Mouse (Mus musculus): ENCODE data around the gene Actl11. TPM values are rescaled to one million over a fixed set of nuclear protein-coding genes. Genes with fewer than 3 reads are reported as not detected.

Gene Actl11
- not detected in 2 replicates for polyA plus RNA-seq (2015; fragmentation: Nextera tagmentation; extraction: Ambion mirVana)

- no peaks in the 10 kb centered on the region for H3K9me3 ChIP-seq
- H3K4me2 ChIP-seq: no peak within 1 kb of the TSS
- no peaks in the 10 kb centered on the region for H3K27me3 ChIP-seq
- no peak within 1 kb of the TSS for H3K4me3 ChIP-seq
- no peaks in the 10 kb centered on the region for H3K36me3 ChIP-seq
- WGBS: 84% methylated on average over 3 of the region's 3 CpGs
- H3K9ac ChIP-seq: no peak within 1 kb of the TSS
- H3K27ac ChIP-seq: no peak within 1 kb of the TSS
- ATAC-seq (ENCODE audit: low FRiP score): no peak
- H3K4me1 ChIP-seq (replicated peaks): peaks cover 29% of the 10 kb centered on the region
Measured at GRCm38 (mm10) chr9:107928169-107928568, at the start of gene Actl11. TSS of gene Actl11 (plus strand) at chr9:107928469.

GRCm38 (mm10) chr9:107880411-107880810 lies 47.9 kb upstream of the Actl11 start:
- H3K27me3 ChIP-seq: peaks cover 16% of the 10 kb centered on the region; the same call in 1 of the 2 replicates
- no peak for ATAC-seq (ENCODE audit: low FRiP score)
- H3K4me3 ChIP-seq: no peak overlapping the region
- H3K9ac ChIP-seq: no peak overlapping the region
- H3K4me1 ChIP-seq (replicated peaks): no peaks in the 10 kb centered on the region
- H3K4me2 ChIP-seq: no peak overlapping the region
- H3K27ac ChIP-seq: no peak overlapping the region
- WGBS: 75% methylated on average over 4 of the region's 4 CpGs
- H3K9me3 ChIP-seq: no peaks in the 10 kb centered on the region
- no peaks in the 10 kb centered on the region for H3K36me3 ChIP-seq

DNA sequence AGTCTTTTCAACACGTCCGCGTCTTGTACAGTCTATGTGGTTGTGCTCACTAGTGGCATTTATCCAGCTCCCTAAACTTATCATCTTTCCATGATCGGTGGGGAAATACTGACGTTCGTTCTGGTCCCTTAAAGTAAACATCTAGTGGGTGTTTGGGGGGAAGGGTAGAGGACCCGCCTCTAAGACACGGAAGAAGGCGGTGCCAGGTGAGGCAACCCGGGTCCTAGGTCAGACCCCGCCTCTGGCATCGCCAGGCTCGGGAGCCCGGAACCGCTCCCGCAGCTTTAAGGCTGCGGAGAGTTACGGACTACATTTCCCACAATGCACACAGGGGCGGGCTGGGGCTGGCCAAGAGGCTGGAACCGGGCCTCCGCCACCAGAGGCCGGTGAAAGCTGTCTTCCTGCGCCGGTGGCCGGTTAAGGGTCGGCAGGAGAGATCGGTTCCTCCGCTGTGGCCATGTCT lies 40.4 kb upstream of the Actl11 start, which contains the start of gene Mon1a:
Gene Mon1a, plus strand, starts transcription at position 348 of the 463 bp plus-strand sequence.
- H3K4me2 ChIP-seq: peak within 1 kb of the TSS; percentile 70
- peak within 1 kb of the TSS; percentile 84 for H3K4me3 ChIP-seq
- WGBS: under 1% methylated on average over 28 of the region's 28 CpGs
- peaks cover 18% of the 10 kb centered on the region for H3K4me1 ChIP-seq (replicated peaks)
- peaks cover 25% of the 10 kb centered on the region for H3K27me3 ChIP-seq
- peaks cover 3% of the 10 kb centered on the region; the same call in 1 of the 2 replicates for H3K36me3 ChIP-seq
- peak within 1 kb of the TSS; percentile 84 for H3K27ac ChIP-seq
- peak within 1 kb of the TSS; percentile 88 for H3K9ac ChIP-seq
- H3K9me3 ChIP-seq: no peaks in the 10 kb centered on the region
- ATAC-seq (ENCODE audit: low FRiP score): peak; percentile 95

DNA sequence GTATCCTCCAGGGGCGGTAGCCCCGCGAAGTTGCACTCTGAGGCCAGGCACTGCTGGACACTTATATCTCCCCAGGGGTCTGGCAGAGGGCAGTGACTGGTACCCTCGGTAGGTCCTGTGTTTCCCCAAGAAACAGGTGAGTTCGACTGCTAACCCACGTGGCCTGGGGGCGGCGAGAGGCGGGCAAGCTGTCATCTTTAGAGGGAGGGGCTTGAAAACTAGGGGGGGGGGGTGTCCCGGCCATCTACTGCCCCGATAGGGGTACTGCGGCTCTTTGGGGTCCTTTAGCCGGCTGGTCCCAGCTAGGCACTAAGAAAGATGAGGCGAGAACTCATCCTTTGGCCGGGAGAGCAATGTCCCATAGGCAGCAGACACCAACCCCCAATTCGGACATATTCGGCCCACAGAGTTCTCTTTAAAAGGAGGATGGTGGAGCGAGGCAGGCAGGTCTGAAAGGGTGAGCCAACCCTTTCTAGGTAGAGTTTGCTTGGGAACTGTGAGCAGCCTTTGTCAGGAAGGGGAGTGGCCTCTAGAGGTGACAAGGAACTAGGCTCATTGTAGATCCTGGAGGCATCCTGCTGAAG lies 39.9 kb upstream of the Actl11 start:
- WGBS: under 1% methylated on average over 18 of the region's 18 CpGs
- ATAC-seq (ENCODE audit: low FRiP score): peak; percentile 86
- H3K4me2 ChIP-seq: peak overlapping the region; percentile 70

GRCm38 (mm10) chr9:107890260-107890659 lies 38.0 kb upstream of the Actl11 start:
- Histone ChIP-seq H3K4me2 (no peak overlapping the region), H3K27ac (no peak overlapping the region), H3K4me1 (replicated peaks) (peaks cover 18% of the 10 kb centered on the region), H3K27me3 (peaks cover 16% of the 10 kb centered on the region), H3K9me3 (no peaks in the 10 kb centered on the region), H3K36me3 (peaks cover 3% of the 10 kb centered on the region; the same call in 1 of the 2 replicates), H3K9ac (no peak overlapping the region), H3K4me3 (no peak overlapping the region)
- ATAC-seq (ENCODE audit: low FRiP score): no peak
- WGBS: 91% methylated on average over 6 of the region's 6 CpGs

More for the DNA sequence above, 39.9 kb upstream of the Actl11 start:
- Histone ChIP-seq H3K4me1 (replicated peaks) (peaks cover 18% of the 10 kb centered on the region), H3K9me3 (no peaks in the 10 kb centered on the region), H3K27ac (peak overlapping the region; percentile 84), H3K9ac (peak overlapping the region; percentile 88), H3K4me3 (peak overlapping the region; percentile 84), H3K27me3 (peaks cover 25% of the 10 kb centered on the region), H3K36me3 (peaks cover 3% of the 10 kb centered on the region; the same call in 1 of the 2 replicates)

- H3K4me3 ChIP-seq: no peak overlapping the region
- ATAC-seq (ENCODE audit: low FRiP score): no peak
- no peak overlapping the region for H3K27ac ChIP-seq
- no peak overlapping the region for H3K4me2 ChIP-seq
- WGBS: 97% methylated on average over 1 of the region's 1 CpGs
- peaks cover 18% of the 10 kb centered on the region for H3K4me1 ChIP-seq (replicated peaks)
- H3K27me3 ChIP-seq: peaks cover 11% of the 10 kb centered on the region
- no peaks in the 10 kb centered on the region for H3K9me3 ChIP-seq
- H3K9ac ChIP-seq: no peak overlapping the region
- peaks cover 7% of the 10 kb centered on the region for H3K36me3 ChIP-seq
Measured at GRCm38 (mm10) chr9:107891023-107891422, 37.2 kb upstream of the Actl11 start.

- Histone ChIP-seq H3K4me1 (replicated peaks) (peaks cover 19% of the 10 kb centered on the region), H3K9ac (no peak overlapping the region), H3K27me3 (peaks cover 35% of the 10 kb centered on the region), H3K9me3 (no peaks in the 10 kb centered on the region), H3K4me3 (no peak overlapping the region), H3K36me3 (peaks cover 60% of the 10 kb centered on the region), H3K4me2 (no peak overlapping the region), H3K27ac (no peak overlapping the region)
- no peak for ATAC-seq (ENCODE audit: low FRiP score)
- WGBS: 89% methylated on average over 10 of the region's 10 CpGs
Measured at GRCm38 (mm10) chr9:107898563-107898962, 29.7 kb upstream of the Actl11 start.

DNA sequence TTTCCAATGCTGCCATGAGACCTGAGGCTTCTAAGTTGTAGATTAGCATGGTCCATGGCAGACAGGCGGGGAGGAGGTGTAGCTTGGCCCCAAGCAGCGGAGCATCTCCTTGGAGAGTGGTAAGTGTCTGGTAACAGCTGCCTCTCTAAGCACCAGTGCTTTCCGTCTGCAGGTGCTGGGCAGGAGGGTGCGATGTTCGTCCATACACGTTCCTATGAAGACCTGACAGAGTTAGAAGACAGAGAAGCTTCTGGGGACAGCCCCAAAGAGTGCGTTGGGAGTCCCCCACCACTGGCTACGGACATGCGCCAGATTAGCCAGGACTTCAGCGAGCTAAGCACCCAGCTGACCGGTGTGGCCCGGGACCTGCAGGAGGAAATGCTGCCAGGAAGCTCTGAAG lies 28.4 kb upstream of the Actl11 start:
- no peak overlapping the region for H3K27ac ChIP-seq
- H3K9me3 ChIP-seq: no peaks in the 10 kb centered on the region
- peak overlapping the region; percentile 51 for H3K9ac ChIP-seq
- H3K27me3 ChIP-seq: peaks cover 35% of the 10 kb centered on the region
- peaks cover 19% of the 10 kb centered on the region for H3K4me1 ChIP-seq (replicated peaks)
- H3K36me3 ChIP-seq: peaks cover 60% of the 10 kb centered on the region
- 81% methylated on average over 12 of the region's 12 CpGs for WGBS
- H3K4me3 ChIP-seq: no peak overlapping the region
- no peak for ATAC-seq (ENCODE audit: low FRiP score)
- no peak overlapping the region for H3K4me2 ChIP-seq

DNA sequence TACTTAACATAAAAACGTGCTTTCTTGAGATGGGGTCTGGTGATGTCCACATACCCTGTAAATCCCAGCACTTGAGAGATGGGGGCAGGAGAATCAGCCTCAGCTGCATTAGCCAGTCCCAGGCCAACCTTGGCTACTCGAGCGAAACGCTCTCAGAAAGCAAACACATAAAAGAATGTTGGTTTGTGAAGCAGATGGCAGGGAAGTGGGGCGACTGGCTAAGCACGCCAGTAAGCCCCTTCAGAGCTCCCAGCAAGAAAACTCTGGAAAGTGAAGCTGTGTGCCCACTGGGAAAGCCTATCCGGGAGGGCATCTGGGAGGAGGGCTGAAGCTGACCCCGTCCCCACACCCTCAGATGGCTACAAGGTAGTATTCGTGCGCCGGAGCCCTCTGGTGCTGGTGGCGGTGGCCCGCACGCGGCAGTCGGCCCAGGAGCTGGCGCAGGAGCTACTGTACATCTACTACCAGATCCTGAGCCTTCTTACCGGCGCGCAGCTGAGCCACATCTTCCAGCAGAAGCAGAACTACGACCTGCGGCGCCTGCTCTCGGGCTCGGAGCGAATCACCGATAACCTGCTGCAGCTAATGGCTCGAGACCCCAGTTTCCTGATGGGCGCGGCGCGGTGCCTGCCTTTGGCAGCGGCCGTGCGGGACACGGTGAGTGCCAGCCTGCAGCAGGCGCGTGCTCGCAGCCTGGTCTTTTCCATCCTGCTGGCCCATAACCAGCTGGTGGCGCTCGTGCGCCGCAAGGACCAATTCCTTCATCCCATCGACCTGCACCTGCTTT lies 27.2 kb upstream of the Actl11 start:
- WGBS: 4% methylated on average over 44 of the region's 44 CpGs
- Histone ChIP-seq H3K36me3 (peaks cover 55% of the 10 kb centered on the region), H3K27ac (peak overlapping the region; percentile 73), H3K9ac (peak overlapping the region; percentile 63), H3K4me2 (peak overlapping the region; percentile 62), H3K9me3 (no peaks in the 10 kb centered on the region), H3K4me3 (peak overlapping the region; percentile 37), H3K27me3 (peaks cover 35% of the 10 kb centered on the region), H3K4me1 (replicated peaks) (peaks cover 19% of the 10 kb centered on the region)
- peak; percentile 52 for ATAC-seq (ENCODE audit: low FRiP score)

- H3K4me1 ChIP-seq (replicated peaks): peaks cover 21% of the 10 kb centered on the region
- WGBS: 13% methylated on average over 17 of the region's 17 CpGs
- peaks cover 35% of the 10 kb centered on the region for H3K27me3 ChIP-seq
- no peak overlapping the region for H3K27ac ChIP-seq
- no peak overlapping the region; the same call in 1 of the 2 replicates for H3K4me3 ChIP-seq
- peaks cover 50% of the 10 kb centered on the region for H3K36me3 ChIP-seq
- H3K9ac ChIP-seq: peak overlapping the region; percentile 63; the same call in 1 of the 2 replicates
- peak overlapping the region; percentile 62 for H3K4me2 ChIP-seq
- H3K9me3 ChIP-seq: no peaks in the 10 kb centered on the region
- peak; percentile 2; the same call in 1 of the 2 replicates for ATAC-seq (ENCODE audit: low FRiP score)
Measured at GRCm38 (mm10) chr9:107901627-107901914, 26.7 kb upstream of the Actl11 start.

DNA sequence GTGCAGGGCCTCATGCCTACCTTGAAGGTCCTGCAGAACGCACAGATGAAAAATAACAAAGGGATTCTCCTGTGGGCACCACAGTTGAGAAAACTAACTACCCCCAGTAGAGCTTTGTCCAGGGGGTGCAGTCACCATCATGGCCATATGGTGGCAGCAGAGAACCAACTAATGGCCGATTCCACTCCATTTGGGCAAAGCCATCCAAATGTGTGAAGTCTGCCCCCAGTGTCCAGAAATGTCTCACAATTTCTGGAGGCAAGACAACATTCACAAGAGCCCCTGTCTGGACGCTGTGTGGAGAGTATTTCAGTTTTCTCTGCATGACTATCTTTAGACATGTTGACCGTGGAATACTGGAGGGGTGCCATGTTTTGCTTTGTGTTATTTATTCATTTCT lies 23.5 kb upstream of the Actl11 start:
- Histone ChIP-seq H3K27me3 (peaks cover 43% of the 10 kb centered on the region), H3K4me3 (no peak overlapping the region), H3K9me3 (no peaks in the 10 kb centered on the region), H3K4me2 (no peak overlapping the region), H3K4me1 (replicated peaks) (peaks cover 42% of the 10 kb centered on the region), H3K36me3 (peaks cover 27% of the 10 kb centered on the region), H3K27ac (no peak overlapping the region), H3K9ac (no peak overlapping the region)
- peak; percentile 14; the same call in 1 of the 2 replicates for ATAC-seq (ENCODE audit: low FRiP score)
- 4% methylated on average over 4 of the region's 4 CpGs for WGBS

- no peak within 1 kb of the TSS for H3K27ac ChIP-seq
- H3K9ac ChIP-seq: peak within 1 kb of the TSS; percentile 63
- 19% methylated on average over 19 of the region's 19 CpGs for WGBS
- H3K9me3 ChIP-seq: no peaks in the 10 kb centered on the region
- H3K4me2 ChIP-seq: peak within 1 kb of the TSS; percentile 54
- H3K27me3 ChIP-seq: peaks cover 27% of the 10 kb centered on the region
- H3K4me1 ChIP-seq (replicated peaks): peaks cover 28% of the 10 kb centered on the region
- peaks cover 20% of the 10 kb centered on the region for H3K36me3 ChIP-seq
- H3K4me3 ChIP-seq: peak within 1 kb of the TSS; percentile 30
- peak; percentile 38 for ATAC-seq (ENCODE audit: low FRiP score)
Measured at GRCm38 (mm10) chr9:107906252-107906966, 21.9 kb upstream of the Actl11 start, which contains the start of gene Mst1r. TSS of gene Mst1r (plus strand) at chr9:107906873.
